Mouse (Mus musculus) inflammation-experienced regulatory T-cells, adult 6 months (primary cell): ENCODE measurements at regions not wholly inside any gene's neighbourhood (a gene's known extent, or its start where the extent isn't known, plus 50 kb on each side); places are given as distances from the start of the nearest gene placed in this dataset.

Experiments used
- ATAC-seq: one replicate; pipeline ENCODE4 v1.8.0; 2017

GRCm38 (mm10) chr2:124955843-124956242 is 112.1 kb upstream of the Slc24a5 start:
- no peak for ATAC-seq

GRCm38 (mm10) chr2:124959431-124959830 is 108.5 kb upstream of the Slc24a5 start:
- ATAC-seq: no peak

GRCm38 (mm10) chr2:124971826-124972749 is 95.8 kb upstream of the Slc24a5 start:
- ATAC-seq: no peak

GRCm38 (mm10) chr2:124975106-124975505 is 92.8 kb upstream of the Slc24a5 start:
- ATAC-seq: no peak

- ATAC-seq: no peak
Measured at GRCm38 (mm10) chr2:124990976-124991375, 76.9 kb upstream of the Slc24a5 start.

GRCm38 (mm10) chr2:125015007-125015406 is 52.9 kb upstream of the Slc24a5 start:
- ATAC-seq: no peak

GRCm38 (mm10) chr2:125016946-125017345 is 51.0 kb upstream of the Slc24a5 start:
- ATAC-seq: no peak
